Mouse (Mus musculus) ovary, adult 18-20 months (tissue): Measurements from ENCODE around the gene Olfr1253.

Experiments used
- DNase-seq: peaks from one replicate; pipeline ENCODE4 v3.0.0; 2022; ENCODE audit warnings: low spot score, mixed read lengths

Olfr1253 gene

GRCm38 (mm10) chr2:89756990-89757389 is at the start of gene Olfr1253:
TSS of gene Olfr1253 (minus strand) at chr2:89757090.
- no peak for DNase-seq

- no peak for DNase-seq
Observed at GRCm38 (mm10) chr2:89799583-89799982, 42.7 kb upstream of the Olfr1253 start.

GRCm38 (mm10) chr2:89793519-89793918 is 36.6 kb upstream of the Olfr1253 start, which contains the start of gene Olfr1254:
TSS of gene Olfr1254 (minus strand) at chr2:89793619.
- DNase-seq = no peak

GRCm38 (mm10) chr2:89724912-89725311 is 32.0 kb downstream of the Olfr1253 start, which contains the start of gene Olfr1252:
TSS of gene Olfr1252 (minus strand) at chr2:89725012.
- no peak for DNase-seq
